Mouse (Mus musculus): ENCODE data around the gene Ddx27. TPM values are rescaled to one million over a fixed set of nuclear protein-coding genes. Genes with fewer than 3 reads are reported as not detected.

The Ddx27 gene
- polyA plus RNA-seq, 1 experiment: 18.6 TPM

DNA sequence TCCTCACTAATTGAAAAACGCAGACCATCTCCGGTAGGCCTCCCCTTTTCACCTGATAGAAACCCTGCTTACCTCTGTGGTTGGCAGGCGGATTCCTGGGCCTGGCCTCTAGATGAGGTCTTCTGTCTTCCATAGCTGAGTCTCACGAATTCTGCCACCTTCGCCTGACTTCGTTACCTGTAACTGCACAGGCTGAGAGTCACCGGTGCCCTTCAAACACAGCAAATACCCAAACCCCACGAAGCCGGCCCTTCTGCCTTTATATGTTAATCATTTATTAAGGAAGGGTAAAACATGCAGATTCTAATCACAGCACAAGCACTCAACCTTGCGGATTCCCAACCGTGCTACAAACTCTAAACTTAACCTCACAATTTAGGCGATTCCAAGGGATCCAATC is 45.0 kb downstream of the Ddx27 start:
- Histone ChIP-seq H3K4me3 (replicated peaks; ENCODE audit: extremely low read depth, low read depth, low read length) (no peak overlapping the region), H3K4me1 (ENCODE audit: control insufficient read depth, insufficient read depth, low read length) (peaks cover 27% of the 10 kb centered on the region)
- TF ChIP-seq CTCF (IDR thresholded peaks at IDR 0.05; ENCODE audit: insufficient read depth, low read length) (no peak), POLR2A (IDR thresholded peaks at IDR 0.05; ENCODE audit: borderline replicate concordance, extremely low read depth, low read depth, low read length) (no peak)
- 63% methylated on average over 12 of the region's 12 CpGs for WGBS
- no peak for DNase-seq

DNA sequence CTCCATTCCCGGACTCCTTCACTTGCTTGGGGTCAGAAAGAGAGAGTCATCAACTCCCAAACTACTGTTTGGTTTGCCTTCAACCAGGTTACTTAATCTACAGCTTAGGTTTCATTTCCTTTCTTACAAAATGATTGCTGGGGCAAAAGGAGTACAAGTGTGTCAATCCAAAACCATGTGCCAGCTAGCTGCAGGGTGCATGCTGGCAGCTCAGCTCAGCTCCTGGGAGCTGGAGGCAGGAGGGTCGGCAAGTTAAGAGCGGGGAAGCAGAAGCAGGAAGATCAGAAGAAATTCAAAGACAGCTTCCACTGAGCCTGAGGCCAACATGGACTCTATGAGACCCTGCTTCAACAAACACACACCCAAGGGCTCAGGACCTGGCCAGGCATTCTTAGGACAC is 45.4 kb downstream of the Ddx27 start:
- 36% methylated on average over 3 of the region's 3 CpGs for WGBS
- peak; percentile 28 for DNase-seq
- H3K4me1 ChIP-seq (ENCODE audit: control insufficient read depth, insufficient read depth, low read length): peaks cover 26% of the 10 kb centered on the region
- H3K4me3 ChIP-seq (replicated peaks; ENCODE audit: extremely low read depth, low read depth, low read length): no peak overlapping the region
- TF ChIP-seq POLR2A (IDR thresholded peaks at IDR 0.05; ENCODE audit: borderline replicate concordance, extremely low read depth, low read depth, low read length) (no peak), CTCF (IDR thresholded peaks at IDR 0.05; ENCODE audit: insufficient read depth, low read length) (no peak)

- TF ChIP-seq CTCF (IDR thresholded peaks at IDR 0.05; ENCODE audit: insufficient read depth, low read length): no peak
- no peak for TF ChIP-seq POLR2A (IDR thresholded peaks at IDR 0.05; ENCODE audit: borderline replicate concordance, extremely low read depth, low read depth, low read length)
- peaks cover 22% of the 10 kb centered on the region for H3K4me1 ChIP-seq (ENCODE audit: control insufficient read depth, insufficient read depth, low read length)
- H3K4me3 ChIP-seq (replicated peaks; ENCODE audit: extremely low read depth, low read depth, low read length): no peak overlapping the region
- DNase-seq: no peak
Measured at GRCm38 (mm10) chr2:167060761-167061160, 45.8 kb downstream of the Ddx27 start.

- peaks cover 21% of the 10 kb centered on the region; the same call in 1 of the 2 replicates for H3K4me1 ChIP-seq (ENCODE audit: control insufficient read depth, insufficient read depth, low read length)
- TF ChIP-seq POLR2A (IDR thresholded peaks at IDR 0.05; ENCODE audit: borderline replicate concordance, extremely low read depth, low read depth, low read length) (no peak), CTCF (IDR thresholded peaks at IDR 0.05; ENCODE audit: insufficient read depth, low read length) (no peak)
- H3K4me3 ChIP-seq (replicated peaks; ENCODE audit: extremely low read depth, low read depth, low read length): peak overlapping the region; percentile 81
- WGBS: 15% methylated on average over 11 of the region's 11 CpGs
- no peak for DNase-seq
Measured at GRCm38 (mm10) chr2:167061381-167062034, 46.5 kb downstream of the Ddx27 start.

DNA sequence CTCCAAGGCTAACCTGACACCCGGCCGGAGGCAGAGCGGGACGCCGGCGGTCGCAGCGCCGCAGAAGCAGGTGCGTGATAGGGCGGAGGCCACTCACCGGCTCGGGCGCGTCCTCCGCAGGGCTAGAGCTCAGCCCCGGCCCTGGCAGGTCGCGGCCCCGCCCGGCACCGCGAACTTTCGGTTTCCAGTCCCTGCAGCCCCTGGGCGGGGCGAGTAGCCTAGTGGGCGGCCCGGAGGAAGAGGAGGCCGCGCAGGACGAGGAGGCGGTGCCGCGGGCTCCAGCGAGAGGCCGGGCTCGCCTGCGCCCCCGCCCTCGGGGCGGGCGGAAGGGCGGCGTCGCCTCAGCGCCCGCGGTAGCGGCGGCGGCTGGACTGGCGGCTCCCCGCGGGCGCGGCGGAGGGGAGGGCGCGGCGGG is 47.5 kb downstream of the Ddx27 start:
- peak; percentile 74; the same call in 1 of the 2 replicates for TF ChIP-seq POLR2A (IDR thresholded peaks at IDR 0.05; ENCODE audit: borderline replicate concordance, extremely low read depth, low read depth, low read length)
- no peak for TF ChIP-seq CTCF (IDR thresholded peaks at IDR 0.05; ENCODE audit: insufficient read depth, low read length)
- Histone ChIP-seq H3K4me1 (ENCODE audit: control insufficient read depth, insufficient read depth, low read length) (peaks cover 21% of the 10 kb centered on the region; the same call in 1 of the 2 replicates), H3K4me3 (replicated peaks; ENCODE audit: extremely low read depth, low read depth, low read length) (peak overlapping the region; percentile 86)
- peak; percentile 93 for DNase-seq
- under 1% methylated on average over 55 of the region's 60 CpGs for WGBS

DNA sequence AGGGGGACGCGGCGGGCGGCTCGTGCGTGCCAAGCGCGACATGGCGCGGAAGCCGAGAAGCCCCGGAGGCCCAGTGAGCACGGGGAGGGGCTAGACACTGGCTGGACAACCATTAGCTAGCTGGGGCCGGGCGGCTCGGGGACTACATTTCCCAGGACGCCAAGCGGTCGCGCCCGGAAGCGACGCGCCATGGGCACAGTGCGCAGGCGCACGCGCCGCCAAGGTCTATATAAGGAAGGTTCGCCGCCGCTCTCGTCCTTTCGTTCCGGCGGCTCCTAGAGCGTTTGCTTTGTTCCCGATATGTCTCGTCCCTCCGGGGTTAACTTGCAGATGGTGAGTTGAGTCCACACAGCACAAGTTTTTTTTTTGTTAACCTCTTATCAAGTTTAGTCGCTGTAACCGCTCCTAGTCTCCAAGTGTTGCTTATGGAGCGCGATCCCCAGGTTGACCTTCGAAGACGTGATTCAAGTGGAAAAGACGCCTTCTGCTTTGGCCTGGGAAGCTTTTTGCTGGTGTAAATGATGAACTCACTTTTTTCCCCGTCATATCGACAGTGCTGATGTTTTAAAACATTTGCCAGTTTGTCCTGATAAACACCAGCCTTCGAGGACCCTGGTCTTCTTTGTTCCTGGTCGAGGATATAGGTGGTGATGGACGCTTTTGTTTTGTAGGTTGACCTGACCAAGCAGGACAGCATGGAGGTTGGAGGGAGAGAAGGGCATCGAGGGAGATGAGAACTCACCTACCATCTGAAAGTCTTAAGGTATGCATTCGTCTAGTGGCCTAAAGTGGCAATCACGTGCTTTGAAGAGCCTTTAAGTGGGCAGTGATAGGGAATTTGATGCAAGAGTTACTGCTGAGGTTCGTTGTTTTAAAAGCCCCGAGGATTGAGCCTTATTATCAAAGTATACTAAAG is 48.2 kb downstream of the Ddx27 start, which contains the start of gene Znfx1:
Znfx1 (minus strand) TSS at position 51 of the 916 bp plus-strand sequence.
- TF ChIP-seq POLR2A (IDR thresholded peaks at IDR 0.05; ENCODE audit: borderline replicate concordance, extremely low read depth, low read depth, low read length) (peak; percentile 100), CTCF (IDR thresholded peaks at IDR 0.05; ENCODE audit: insufficient read depth, low read length) (no peak)
- peak within 1 kb of the TSS; percentile 86 for H3K4me3 ChIP-seq (replicated peaks; ENCODE audit: extremely low read depth, low read depth, low read length)
- under 1% methylated on average over 57 of the region's 57 CpGs for WGBS
- DNase-seq: peak; percentile 97
- peaks cover 21% of the 10 kb centered on the region; the same call in 1 of the 2 replicates for H3K4me1 ChIP-seq (ENCODE audit: control insufficient read depth, insufficient read depth, low read length)

GRCm38 (mm10) chr2:167063906-167064496 is 49.0 kb downstream of the Ddx27 start:
- H3K4me3 ChIP-seq (replicated peaks; ENCODE audit: extremely low read depth, low read depth, low read length): peak overlapping the region; percentile 19
- no peak for TF ChIP-seq CTCF (IDR thresholded peaks at IDR 0.05; ENCODE audit: insufficient read depth, low read length)
- no peak for TF ChIP-seq POLR2A (IDR thresholded peaks at IDR 0.05; ENCODE audit: borderline replicate concordance, extremely low read depth, low read depth, low read length)
- H3K4me1 ChIP-seq (ENCODE audit: control insufficient read depth, insufficient read depth, low read length): peaks cover 19% of the 10 kb centered on the region; the same call in 1 of the 2 replicates
- 4% methylated on average over 7 of the region's 7 CpGs for WGBS
- DNase-seq: no peak

DNA sequence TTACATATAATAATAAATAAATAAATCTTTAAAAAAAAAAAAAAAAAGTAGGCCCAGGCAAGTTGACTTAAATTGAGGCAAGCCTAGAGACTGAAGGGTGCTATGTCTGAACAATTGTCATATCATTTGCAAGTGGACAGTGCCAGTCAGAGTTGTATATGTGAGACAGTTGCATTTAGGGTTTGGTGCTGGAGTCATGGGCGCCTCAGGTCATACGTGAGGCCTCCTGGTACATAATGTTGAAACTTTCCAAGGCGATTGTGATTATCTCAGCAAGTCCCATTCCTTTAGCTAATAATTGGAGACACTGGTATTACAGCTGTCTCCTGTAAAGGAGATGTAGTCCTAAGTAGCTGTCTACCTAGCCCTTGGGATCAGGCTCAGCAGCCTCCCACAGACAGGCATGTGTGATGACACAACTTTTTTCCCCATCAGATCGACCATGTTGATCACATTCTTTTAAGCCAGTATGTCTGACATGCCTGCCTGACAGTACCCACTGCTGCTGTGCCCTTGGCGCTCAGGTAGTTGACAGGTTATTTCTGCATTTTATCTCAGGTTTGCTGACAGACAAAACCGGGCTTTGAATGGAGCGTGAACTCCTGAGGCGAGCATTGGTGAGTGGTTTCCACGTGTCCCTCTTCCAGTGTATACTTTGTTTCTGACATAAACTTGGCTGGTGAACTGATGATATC is 49.8 kb downstream of the Ddx27 start:
- TF ChIP-seq POLR2A (IDR thresholded peaks at IDR 0.05; ENCODE audit: borderline replicate concordance, extremely low read depth, low read depth, low read length): no peak
- no peak for TF ChIP-seq CTCF (IDR thresholded peaks at IDR 0.05; ENCODE audit: insufficient read depth, low read length)
- Histone ChIP-seq H3K4me3 (replicated peaks; ENCODE audit: extremely low read depth, low read depth, low read length) (no peak overlapping the region), H3K4me1 (ENCODE audit: control insufficient read depth, insufficient read depth, low read length) (peaks cover 16% of the 10 kb centered on the region; the same call in 1 of the 2 replicates)
- no peak for DNase-seq
- 30% methylated on average over 9 of the region's 9 CpGs for WGBS

GRCm38 (mm10) chr2:167066031-167066430 is 51.0 kb downstream of the Ddx27 start:
- WGBS: 76% methylated on average over 1 of the region's 1 CpGs
- no peak for DNase-seq
- Histone ChIP-seq H3K4me3 (replicated peaks; ENCODE audit: extremely low read depth, low read depth, low read length) (no peak overlapping the region), H3K4me1 (ENCODE audit: control insufficient read depth, insufficient read depth, low read length) (peaks cover 10% of the 10 kb centered on the region; the same call in 1 of the 2 replicates)
- no peak for TF ChIP-seq POLR2A (IDR thresholded peaks at IDR 0.05; ENCODE audit: borderline replicate concordance, extremely low read depth, low read depth, low read length)
